Mouse (Mus musculus) hindbrain, embryonic 15.5 days (tissue): ENCODE measurements around the gene Rnf31. TPM values are rescaled to one million over a fixed set of nuclear protein-coding genes. Genes with fewer than 3 reads are reported as not detected.

Source experiments
- ATAC-seq: fragments of 200-750 bp; cut with Nextera tagmentation; 2 replicates; pipeline ENCODE4 v1.8.0; 2017; ENCODE audit warnings: low read depth, moderate number of reproducible peaks, moderate TSS enrichment; ENCODE audit not compliant: low FRiP score
- H3K27ac ChIP-seq: fragments of 300-500 bp; sonication (generic); replicated peaks from 2 replicates; pipeline ENCODE4 v1.5.1; 2015; ENCODE audit warnings: mild to moderate bottlenecking, inconsistent platforms
- H3K27me3 ChIP-seq: fragments of 300-500 bp; sonication (generic); 2 replicates; pipeline ENCODE4 v1.6.1; 2015; ENCODE audit warnings: control low read depth, inconsistent platforms
- H3K36me3 ChIP-seq: fragments of 300-500 bp; sonication (generic); 2 replicates; pipeline ENCODE4 v1.6.1; 2015; ENCODE audit warnings: control low read depth, inconsistent platforms
- H3K4me1 ChIP-seq: fragments of 300-500 bp; sonication (generic); replicated peaks from 2 replicates; pipeline ENCODE4 v1.6.1; 2015; ENCODE audit warnings: control low read depth, inconsistent platforms
- H3K4me2 ChIP-seq: fragments of 300-500 bp; sonication (generic); 2 replicates; pipeline ENCODE4 v1.6.1; 2015; ENCODE audit warnings: moderate library complexity, mild to moderate bottlenecking, inconsistent platforms
- H3K4me3 ChIP-seq: fragments of 300-500 bp; sonication (generic); 2 replicates; pipeline ENCODE4 v1.5.1; 2015; ENCODE audit warnings: mild to moderate bottlenecking, inconsistent platforms
- H3K9ac ChIP-seq: fragments of 300-500 bp; sonication (generic); 2 replicates; pipeline ENCODE4 v1.6.1; 2015; ENCODE audit warnings: inconsistent platforms
- H3K9me3 ChIP-seq: fragments of 300-500 bp; sonication (generic); 2 replicates; pipeline ENCODE4 v1.6.1; 2016; ENCODE audit warnings: control low read depth, inconsistent platforms
- WGBS: fragments of 180-500 bp; shearing (Covaris S2); methylation state at CpG from one replicate; pipeline ENCODE4 v1.1.7; 2015; 5-methylcytosine and 5-hydroxymethylcytosine counted together
- polyA plus RNA-seq: library from polyadenylated mRNA; unstranded; fragments of >200 nt; fragmentation: Nextera tagmentation; extraction: Ambion mirVana; gene quantifications from 2 replicates; pipeline ENCODE4 v1.2.1, GENCODE M21; 2015

Rnf31 gene
- polyA plus RNA-seq, 1 experiment from 2014 or later, result 25.7 TPM

DNA sequence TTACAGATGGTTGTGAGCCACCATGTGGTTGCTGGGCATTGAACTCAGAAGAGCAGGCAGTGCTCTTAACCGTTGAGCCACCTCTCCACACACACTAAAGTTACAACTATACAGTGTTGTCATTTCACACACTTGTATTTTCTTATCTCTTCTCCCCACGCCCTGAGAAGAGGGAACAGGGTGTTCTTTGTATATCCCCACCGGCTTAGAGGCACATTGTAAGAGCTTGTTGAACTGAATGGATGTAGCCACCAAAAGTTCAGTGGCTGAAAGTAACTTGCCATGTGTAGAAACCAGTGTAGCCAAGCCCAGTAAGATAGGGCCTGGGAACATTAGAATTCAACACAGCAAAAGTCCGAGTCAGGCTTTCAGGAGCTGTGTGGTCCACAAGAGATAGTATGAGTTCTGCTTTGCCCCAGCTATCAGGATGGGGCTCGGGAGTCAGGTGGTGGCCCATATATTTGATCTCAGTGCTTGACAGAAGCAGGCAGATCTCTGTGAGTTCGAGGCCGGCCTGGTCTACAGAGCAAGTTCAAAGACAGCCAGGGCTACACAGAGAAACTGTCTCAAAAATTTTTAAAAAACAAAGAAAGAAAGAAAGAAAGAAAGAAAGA, 23.2 kb downstream of the Rnf31 start:
- Histone ChIP-seq H3K27ac (no peak overlapping the region), H3K4me2 (no peak overlapping the region), H3K9ac (no peak overlapping the region), H3K4me3 (no peak overlapping the region), H3K27me3 (no peaks in the 10 kb centered on the region), H3K9me3 (no peaks in the 10 kb centered on the region), H3K4me1 (no peaks in the 10 kb centered on the region), H3K36me3 (peaks cover 3% of the 10 kb centered on the region)
- WGBS, result 82% methylated on average over 7 of the region's 7 CpGs
- no peak for ATAC-seq

DNA sequence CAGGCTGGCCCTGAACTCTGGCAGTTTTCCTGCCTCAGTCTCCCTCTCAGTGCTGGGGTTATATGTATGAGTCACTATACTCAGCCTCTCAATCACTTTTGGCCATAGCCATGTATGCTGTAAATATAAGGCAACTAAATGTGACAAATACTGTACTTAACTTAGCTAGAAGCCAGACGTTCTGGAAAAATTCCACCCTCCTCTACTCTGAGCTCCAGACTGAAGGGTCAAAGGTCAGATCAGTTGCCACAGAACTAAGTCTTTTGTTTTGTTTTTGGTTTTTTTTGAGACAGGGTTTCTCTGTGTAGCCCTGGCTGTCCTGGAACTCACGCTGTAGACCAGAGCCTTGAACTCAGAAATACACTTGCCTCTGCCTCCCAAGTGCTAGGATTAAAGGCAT, 24.4 kb downstream of the Rnf31 start:
- Histone ChIP-seq H3K27ac (no peak overlapping the region), H3K4me2 (no peak overlapping the region), H3K4me1 (no peaks in the 10 kb centered on the region), H3K9ac (no peak overlapping the region), H3K9me3 (no peaks in the 10 kb centered on the region), H3K27me3 (no peaks in the 10 kb centered on the region), H3K36me3 (no peaks in the 10 kb centered on the region), H3K4me3 (no peak overlapping the region)
- no peak for ATAC-seq
- WGBS, result 43% methylated on average over 2 of the region's 2 CpGs

DNA sequence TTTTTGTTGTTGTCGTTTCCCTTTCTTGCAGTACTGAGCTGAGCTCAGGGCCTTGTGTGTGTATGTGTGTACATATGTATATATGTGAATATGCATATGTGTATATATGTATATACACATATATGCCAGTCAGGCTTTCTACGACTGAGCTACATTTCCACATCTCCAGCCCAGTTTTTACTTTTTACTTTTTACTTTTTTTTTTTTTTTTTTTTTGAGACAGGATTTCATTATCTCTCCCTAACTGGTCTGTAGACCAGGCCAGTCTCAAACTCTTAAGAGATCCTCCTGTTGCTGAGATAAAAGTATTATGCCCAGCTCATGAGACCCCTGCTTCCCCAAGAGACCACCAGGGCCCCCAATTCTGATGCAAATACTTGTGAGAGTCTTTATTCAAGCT, 25.3 kb downstream of the Rnf31 start:
- H3K27ac ChIP-seq, result no peak overlapping the region
- H3K9ac ChIP-seq, result no peak overlapping the region
- no peaks in the 10 kb centered on the region for H3K36me3 ChIP-seq
- no peaks in the 10 kb centered on the region for H3K9me3 ChIP-seq
- H3K4me3 ChIP-seq, result no peak overlapping the region
- H3K27me3 ChIP-seq, result no peaks in the 10 kb centered on the region
- H3K4me1 ChIP-seq, result no peaks in the 10 kb centered on the region
- no peak overlapping the region for H3K4me2 ChIP-seq
- ATAC-seq, result no peak
- WGBS, result 78% methylated on average over 2 of the region's 2 CpGs

DNA sequence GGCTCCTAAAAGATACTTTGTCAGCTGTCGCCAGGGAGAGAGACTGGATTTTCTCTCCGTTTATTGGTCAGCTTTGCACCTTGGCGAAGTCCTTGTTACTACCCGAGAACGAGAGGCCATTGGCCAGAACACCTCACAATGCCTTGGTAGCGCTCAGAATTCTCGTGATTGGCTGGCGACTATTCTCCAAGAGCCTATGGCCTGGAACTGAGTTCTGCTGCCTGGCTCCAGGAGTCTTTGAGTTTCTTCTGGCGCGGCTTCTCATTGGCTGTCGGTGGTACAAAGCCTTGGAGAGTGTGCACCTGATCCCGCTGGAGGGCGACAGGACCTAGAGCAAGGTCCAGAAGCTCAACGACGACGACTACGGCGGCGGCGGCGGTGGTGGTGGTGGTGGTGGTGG, 26.3 kb downstream of the Rnf31 start, which contains the start of gene Rec8:
Gene Rec8, plus strand, starts transcription at position 216 of the 400 bp plus-strand sequence.
- WGBS, result 22% methylated on average over 21 of the region's 21 CpGs
- Histone ChIP-seq H3K9ac (peak within 1 kb of the TSS; percentile 20; the same call in 1 of the 2 replicates), H3K4me1 (no peaks in the 10 kb centered on the region), H3K27ac (peak within 1 kb of the TSS; percentile 39), H3K36me3 (no peaks in the 10 kb centered on the region), H3K4me3 (peak within 1 kb of the TSS; percentile 30), H3K9me3 (no peaks in the 10 kb centered on the region), H3K4me2 (peak within 1 kb of the TSS; percentile 42), H3K27me3 (no peaks in the 10 kb centered on the region)
- peak; percentile 88 for ATAC-seq

DNA sequence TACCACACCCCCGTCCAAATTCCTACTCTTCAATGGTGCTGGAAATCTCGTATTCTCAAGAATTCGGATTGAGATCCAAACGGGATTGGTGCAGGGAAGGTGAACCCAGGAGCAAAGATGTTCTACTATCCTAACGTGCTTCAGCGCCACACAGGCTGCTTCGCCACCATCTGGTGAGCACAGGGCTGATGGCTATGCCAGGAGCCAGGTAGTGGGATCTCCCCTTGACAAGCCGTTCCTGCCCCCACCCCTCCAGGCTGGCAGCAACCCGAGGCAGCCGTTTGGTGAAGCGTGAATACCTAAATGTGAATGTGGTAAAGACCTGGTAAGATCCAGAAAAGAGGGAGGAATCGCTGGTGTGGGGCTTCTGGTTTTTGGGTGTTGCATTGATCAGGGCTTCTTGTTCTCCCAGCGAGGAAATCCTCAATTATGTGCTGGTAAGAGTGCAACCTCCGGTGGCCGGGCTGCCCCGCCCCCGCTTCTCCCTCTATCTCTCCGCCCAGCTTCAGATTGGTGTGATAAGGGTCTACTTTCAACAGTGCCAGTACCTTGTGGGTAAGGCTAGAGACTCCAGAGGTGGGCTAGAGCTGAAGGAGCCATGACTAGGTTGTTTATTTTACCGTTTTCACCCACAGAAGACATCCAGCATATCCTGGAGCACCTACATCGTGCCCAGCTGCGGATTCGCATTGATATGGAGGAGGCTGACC, 27.1 kb downstream of the Rnf31 start:
- no peaks in the 10 kb centered on the region for H3K27me3 ChIP-seq
- peak; percentile 29; the same call in 1 of the 2 replicates for ATAC-seq
- WGBS, result 53% methylated on average over 22 of the region's 22 CpGs
- H3K4me3 ChIP-seq, result peak overlapping the region; percentile 30
- no peaks in the 10 kb centered on the region for H3K9me3 ChIP-seq
- peak overlapping the region; percentile 42 for H3K4me2 ChIP-seq
- no peaks in the 10 kb centered on the region for H3K4me1 ChIP-seq
- H3K9ac ChIP-seq, result peak overlapping the region; percentile 20; the same call in 1 of the 2 replicates
- H3K27ac ChIP-seq, result peak overlapping the region; percentile 39; the same call in 1 of the 2 replicates
- no peaks in the 10 kb centered on the region for H3K36me3 ChIP-seq

- H3K27ac ChIP-seq, result no peak overlapping the region
- no peaks in the 10 kb centered on the region for H3K9me3 ChIP-seq
- no peak overlapping the region for H3K9ac ChIP-seq
- H3K36me3 ChIP-seq, result peaks cover 82% of the 10 kb centered on the region
- no peak overlapping the region for H3K4me3 ChIP-seq
- no peaks in the 10 kb centered on the region for H3K27me3 ChIP-seq
- no peak for ATAC-seq
- no peak overlapping the region for H3K4me2 ChIP-seq
- 91% methylated on average over 27 of the region's 27 CpGs for WGBS
- no peaks in the 10 kb centered on the region for H3K4me1 ChIP-seq
Measured at GRCm38 (mm10) chr14:55628077-55628827, 36.7 kb downstream of the Rnf31 start.

DNA sequence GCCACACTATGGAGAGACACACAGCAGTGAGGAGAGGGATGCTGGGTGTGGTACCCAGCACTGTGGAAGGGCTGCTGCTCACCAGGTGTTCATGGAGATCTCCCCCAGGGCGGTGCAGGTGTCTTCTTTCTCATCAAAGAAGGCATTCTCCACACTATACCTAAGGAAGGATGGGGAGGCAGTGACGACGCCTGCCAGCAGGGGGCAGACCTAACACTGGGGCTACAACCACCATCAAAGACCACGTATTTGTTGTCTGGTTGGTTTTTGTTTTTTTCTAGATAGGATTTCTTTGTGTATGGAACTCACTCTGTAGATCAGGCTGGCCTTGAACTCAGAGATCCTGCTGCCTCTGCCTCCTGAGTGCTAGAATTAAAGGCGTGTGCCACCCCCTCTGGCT, 37.8 kb downstream of the Rnf31 start:
- no peak for ATAC-seq
- Histone ChIP-seq H3K36me3 (peaks cover 90% of the 10 kb centered on the region), H3K9me3 (no peaks in the 10 kb centered on the region), H3K4me1 (peaks cover 5% of the 10 kb centered on the region), H3K27me3 (no peaks in the 10 kb centered on the region), H3K4me2 (no peak overlapping the region), H3K4me3 (no peak overlapping the region), H3K9ac (no peak overlapping the region), H3K27ac (no peak overlapping the region)
- 48% methylated on average over 5 of the region's 5 CpGs for WGBS

DNA sequence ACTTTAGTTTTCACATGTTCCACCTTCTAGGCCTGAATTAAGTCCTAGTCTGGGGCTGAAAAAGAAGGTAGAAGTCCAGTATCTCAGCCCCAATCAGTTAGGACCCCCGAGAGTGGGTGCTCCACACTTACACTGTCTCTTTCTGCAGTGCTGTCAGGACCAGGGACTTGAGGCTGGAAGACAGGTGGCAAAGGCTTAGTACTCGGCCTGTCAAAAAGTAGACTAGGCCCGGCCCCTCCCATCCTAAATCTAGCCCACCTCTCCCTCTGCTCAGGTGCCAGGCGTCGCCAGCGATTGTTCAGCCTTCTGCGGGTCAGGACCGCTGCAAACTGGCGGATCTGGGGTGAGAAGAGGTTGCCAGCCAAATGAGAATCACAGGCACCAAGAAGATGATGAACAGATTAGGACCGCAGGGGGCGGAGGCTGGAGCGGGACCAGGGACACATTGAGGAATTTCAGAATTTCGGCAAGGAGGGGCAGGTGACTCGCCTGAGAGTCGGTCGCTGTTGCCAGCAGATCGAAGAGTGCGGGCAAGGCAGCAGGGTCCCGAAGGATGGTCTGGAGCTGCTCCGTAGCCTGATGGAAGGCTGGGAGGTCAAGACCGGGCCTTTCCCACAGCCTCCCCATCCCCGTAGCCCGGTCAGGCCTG, 43.5 kb downstream of the Rnf31 start:
- Histone ChIP-seq H3K27me3 (no peaks in the 10 kb centered on the region), H3K9ac (peak overlapping the region; percentile 90), H3K9me3 (no peaks in the 10 kb centered on the region), H3K4me3 (peak overlapping the region; percentile 85), H3K27ac (peak overlapping the region; percentile 84), H3K4me1 (peaks cover 25% of the 10 kb centered on the region), H3K36me3 (peaks cover 69% of the 10 kb centered on the region), H3K4me2 (peak overlapping the region; percentile 95)
- ATAC-seq, result peak; percentile 78
- 5% methylated on average over 23 of the region's 23 CpGs for WGBS

DNA sequence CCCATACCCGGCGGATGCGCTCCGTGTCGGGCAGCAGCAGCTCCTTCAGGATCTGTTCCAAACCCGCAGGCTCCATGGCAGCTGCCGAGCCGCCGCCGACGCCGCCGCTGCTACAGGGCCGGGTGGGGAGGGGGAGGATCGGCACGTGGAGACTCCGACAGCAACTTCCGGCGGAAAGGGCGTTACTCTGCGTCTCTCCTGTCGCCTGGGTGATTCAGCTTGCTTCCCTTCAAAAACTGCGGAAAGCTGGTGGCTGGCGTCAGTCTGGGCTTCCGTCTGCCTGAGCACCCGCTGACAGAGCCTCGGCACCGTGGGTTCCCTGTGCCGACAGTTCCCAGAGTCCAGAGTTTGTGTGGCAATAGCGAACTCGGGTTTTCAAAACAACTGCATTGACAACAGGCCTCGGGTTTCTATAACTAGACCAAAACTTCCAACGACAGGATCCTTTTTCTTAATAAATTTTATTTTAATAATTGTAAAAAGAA, 44.1 kb downstream of the Rnf31 start, which contains the start of gene Ipo4:
Gene Ipo4, minus strand, starts transcription at position 435 of the 485 bp plus-strand sequence.
- Histone ChIP-seq H3K27ac (peak within 1 kb of the TSS; percentile 84), H3K36me3 (peaks cover 70% of the 10 kb centered on the region), H3K9ac (peak within 1 kb of the TSS; percentile 90), H3K27me3 (no peaks in the 10 kb centered on the region), H3K4me2 (peak within 1 kb of the TSS; percentile 95), H3K4me1 (peaks cover 25% of the 10 kb centered on the region), H3K9me3 (no peaks in the 10 kb centered on the region), H3K4me3 (peak within 1 kb of the TSS; percentile 85)
- WGBS, result 2% methylated on average over 33 of the region's 33 CpGs
- peak; percentile 89 for ATAC-seq

- H3K36me3 ChIP-seq, result peaks cover 47% of the 10 kb centered on the region
- H3K9ac ChIP-seq, result no peak within 1 kb of the TSS
- 93% methylated on average over 9 of the region's 9 CpGs for WGBS
Measured at GRCm38 (mm10) chr14:55637795-55638194, 46.3 kb downstream of the Rnf31 start, which contains the start of gene Gm49378. TSS of gene Gm49378 (minus strand) at chr14:55637895.

GRCm38 (mm10) chr14:55640816-55641215, 49.3 kb downstream of the Rnf31 start:
- Histone ChIP-seq H3K9ac (no peak overlapping the region), H3K9me3 (no peaks in the 10 kb centered on the region), H3K36me3 (peaks cover 35% of the 10 kb centered on the region), H3K27me3 (no peaks in the 10 kb centered on the region), H3K4me2 (no peak overlapping the region), H3K27ac (no peak overlapping the region), H3K4me3 (no peak overlapping the region), H3K4me1 (peaks cover 35% of the 10 kb centered on the region)
- WGBS, result 96% methylated on average over 14 of the region's 14 CpGs
- no peak for ATAC-seq

More at GRCm38 (mm10) chr14:55637795-55638194, 46.3 kb downstream of the Rnf31 start, which contains the start of gene Gm49378:
- no peaks in the 10 kb centered on the region for H3K9me3 ChIP-seq
- H3K4me2 ChIP-seq, result no peak within 1 kb of the TSS
- peaks cover 37% of the 10 kb centered on the region for H3K4me1 ChIP-seq
- H3K4me3 ChIP-seq, result no peak within 1 kb of the TSS
- H3K27ac ChIP-seq, result no peak within 1 kb of the TSS
- H3K27me3 ChIP-seq, result no peaks in the 10 kb centered on the region
- no peak for ATAC-seq
